Mouse (Mus musculus) cerebellum, postnatal 4 days (tissue): ENCODE measurements around the gene Dupd1.

Experiments
- DNase-seq, 2 experiments: peaks; one replicate each; pipeline ENCODE4 v3.0.0; 2022; ENCODE audit warnings: low spot score in 2 of 2, mixed read lengths in 1 of 2

The Dupd1 gene

GRCm38 (mm10) chr14:21722021-21722698, 7.8 kb upstream of the Dupd1 start:
- no peak for DNase-seq

GRCm38 (mm10) chr14:21720430-21721205, 6.2 kb upstream of the Dupd1 start:
- no peak for DNase-seq

- peak in 1 of 2 experiments; percentile 23 for DNase-seq
These were observed 5.4 kb upstream of the Dupd1 start for GRCm38 (mm10) chr14:21719646-21720383.

- DNase-seq, result no peak
These were observed 3.1 kb downstream of the Dupd1 start for GRCm38 (mm10) chr14:21711231-21711630.

- DNase-seq, result no peak
These were observed 4.8 kb downstream of the Dupd1 start for GRCm38 (mm10) chr14:21709545-21709944.

- DNase-seq, result peak in 1 of 2 experiments; percentile 24
These were observed 7.4 kb downstream of the Dupd1 start for GRCm38 (mm10) chr14:21706759-21707571.

- DNase-seq, result no peak
These were observed 8.9 kb downstream of the Dupd1 start for GRCm38 (mm10) chr14:21705462-21705861.

GRCm38 (mm10) chr14:21703255-21703654, 11.1 kb downstream of the Dupd1 start:
- DNase-seq, result no peak

GRCm38 (mm10) chr14:21702691-21703090, 11.7 kb downstream of the Dupd1 start:
- no peak for DNase-seq

GRCm38 (mm10) chr14:21696186-21696830, 18.1 kb downstream of the Dupd1 start:
- DNase-seq, result no peak

GRCm38 (mm10) chr14:21695020-21695419, 19.4 kb downstream of the Dupd1 start:
- DNase-seq, result no peak

- no peak for DNase-seq
These were observed 23.3 kb downstream of the Dupd1 start for GRCm38 (mm10) chr14:21691070-21691469.

GRCm38 (mm10) chr14:21686376-21687279, 27.7 kb downstream of the Dupd1 start:
- no peak for DNase-seq

GRCm38 (mm10) chr14:21685411-21686146, 28.8 kb downstream of the Dupd1 start:
- DNase-seq, result no peak

- no peak for DNase-seq
These were observed 30.5 kb downstream of the Dupd1 start for GRCm38 (mm10) chr14:21683834-21684233.

- no peak for DNase-seq
These were observed 31.7 kb downstream of the Dupd1 start for GRCm38 (mm10) chr14:21682681-21683129.

- no peak for DNase-seq
These were observed 34.7 kb downstream of the Dupd1 start for GRCm38 (mm10) chr14:21679631-21680201.

GRCm38 (mm10) chr14:21678509-21679285, 35.7 kb downstream of the Dupd1 start:
- peak in 1 of 2 experiments; percentile 49 for DNase-seq
